25 mouse cellular contexts compared by ENCODE assay signal in the genomic region with DNA sequence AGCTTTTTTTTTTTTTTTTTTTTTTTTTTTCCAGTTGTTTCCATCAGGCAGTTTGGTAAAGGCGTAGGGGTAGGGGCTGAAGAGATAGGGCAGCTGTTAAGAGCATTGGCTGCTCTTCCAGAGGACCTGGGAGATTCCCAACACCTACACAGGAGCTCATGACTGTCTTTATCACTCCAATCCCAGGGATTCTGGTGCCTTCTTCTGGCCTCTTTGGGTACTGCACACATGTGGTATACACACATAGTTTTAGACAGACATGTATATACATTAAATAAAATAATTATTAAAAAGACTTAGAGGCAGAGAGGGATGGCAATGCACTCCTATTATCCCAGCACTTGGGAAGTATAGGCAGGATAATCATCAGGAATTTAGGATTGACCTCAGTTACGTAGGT. TPM values are rescaled to one million over a fixed set of nuclear protein-coding genes. Genes with fewer than 3 reads are reported as not detected.
DNase-seq lines count a peak whose midpoint lies in the region; ATAC-seq and TF ChIP-seq lines count a peak whose summit lies in the region.
"Had no signal": no experiment of that assay in that cellular context is flagged by ENCODE, and none has a peak within 500 bp of the region (broad histone marks: within the 10 kb centered on the region; RNA-seq: fewer than 3 reads in every experiment).

No protein-coding gene starts in this region.

- H3K27me3 ChIP-seq in hindbrain, postnatal 0 days (ENCODE audit: insufficient read depth, low read length): no peaks in the 10 kb centered on the region
- no peaks in the 10 kb centered on the region for H3K27me3 ChIP-seq in hindbrain, embryonic 14.5 days (ENCODE audit: control insufficient read depth, insufficient read depth, low read length)
- H3K27me3 ChIP-seq in lung, postnatal 0 days (replicated peaks; ENCODE audit: insufficient read depth, low read length): no peaks in the 10 kb centered on the region
- H3K27me3 ChIP-seq: embryonic facial prominence, embryonic 12.5 days; heart, embryonic 13.5 days; liver, embryonic 12.5 days; neural tube, embryonic 15.5 days had no signal

- no peak overlapping the region for H3K4me2 ChIP-seq in hindbrain, postnatal 0 days (ENCODE audit: low read depth, low read length)
- no peak overlapping the region for H3K4me2 ChIP-seq in hindbrain, embryonic 14.5 days (replicated peaks)
- no peak overlapping the region for H3K4me2 ChIP-seq in lung, postnatal 0 days (replicated peaks; ENCODE audit: low read depth, low read length)
- H3K4me2 ChIP-seq: embryonic facial prominence, embryonic 12.5 days; heart, embryonic 13.5 days; liver, embryonic 12.5 days; midbrain, embryonic 11.5 days; neural tube, embryonic 15.5 days had no signal

- H3K9ac ChIP-seq in hindbrain, postnatal 0 days (replicated peaks; ENCODE audit: low read length): no peak overlapping the region
- H3K9ac ChIP-seq in hindbrain, embryonic 14.5 days: no peak overlapping the region
- no peak overlapping the region for H3K9ac ChIP-seq in lung, postnatal 0 days (replicated peaks; ENCODE audit: low read depth)
- H3K9ac ChIP-seq: embryonic facial prominence, embryonic 12.5 days; heart, embryonic 13.5 days; liver, embryonic 12.5 days; neural tube, embryonic 15.5 days had no signal

- 94% methylated on average over 2 of the region's 2 CpGs for WGBS in hindbrain, postnatal 0 days
- WGBS in hindbrain, embryonic 14.5 days: 98% methylated on average over 2 of the region's 2 CpGs
- 98% methylated on average over 2 of the region's 2 CpGs for WGBS in lung, postnatal 0 days

- no peaks in the 10 kb centered on the region for H3K9me3 ChIP-seq in hindbrain, postnatal 0 days (ENCODE audit: low read length)
- H3K9me3 ChIP-seq in hindbrain, embryonic 14.5 days (ENCODE audit: control insufficient read depth, low read length): no peaks in the 10 kb centered on the region
- H3K9me3 ChIP-seq in lung, postnatal 0 days (ENCODE audit: low read length): no peaks in the 10 kb centered on the region
- H3K9me3 ChIP-seq: forebrain, embryonic 10.5 days; liver, embryonic 12.5 days; neural tube, embryonic 15.5 days had no signal

- no peaks in the 10 kb centered on the region; the same call in 1 of the 2 replicates for H3K4me1 ChIP-seq in hindbrain, postnatal 0 days (ENCODE audit: insufficient read depth, low read length)
- H3K4me1 ChIP-seq in hindbrain, embryonic 14.5 days (replicated peaks; ENCODE audit: control insufficient read depth, insufficient read depth, low read length): peaks cover 43% of the 10 kb centered on the region
- no peaks in the 10 kb centered on the region for H3K4me1 ChIP-seq in lung, postnatal 0 days (ENCODE audit: insufficient read depth, low read depth, low read length)
- H3K4me1 ChIP-seq: liver, embryonic 12.5 days had no signal

- H3K36me3 ChIP-seq in hindbrain, postnatal 0 days (ENCODE audit: insufficient read depth, low read length): peaks cover 10% of the 10 kb centered on the region; the same call in 1 of the 2 replicates
- H3K36me3 ChIP-seq in hindbrain, embryonic 14.5 days (replicated peaks; ENCODE audit: control insufficient read depth, insufficient read depth): peaks cover 48% of the 10 kb centered on the region
- peaks cover 12% of the 10 kb centered on the region; the same call in 1 of the 2 replicates for H3K36me3 ChIP-seq in lung, postnatal 0 days (ENCODE audit: insufficient read depth, low read length)

- ATAC-seq in hindbrain, postnatal 0 days: no peak
- no peak for ATAC-seq in hindbrain, embryonic 14.5 days (ENCODE audit: low FRiP score)
- ATAC-seq in lung, postnatal 0 days: no peak
- ATAC-seq: hindbrain, embryonic 16.5 days; liver, embryonic 12.5 days had no signal

- no peak for DNase-seq in hindbrain, postnatal 0 days (ENCODE audit: low spot score)
- DNase-seq in hindbrain, embryonic 14.5 days (ENCODE audit: low spot score): no peak
- DNase-seq in lung, postnatal 0 days (ENCODE audit: low spot score): no peak
- no peak for DNase-seq in lung, postnatal 10 days
- DNase-seq in ZHBTc4 (ENCODE audit: low read depth, low spot score): peak; percentile 64
- no peak for DNase-seq in gastrocnemius, adult 2 months
- DNase-seq in embryo, embryonic 9.5 days (ENCODE audit: extremely low spot score): no peak
- DNase-seq: adrenal gland, postnatal 14 days; B cell, adult 2 months; cerebellum, adult 11-12 months; cerebellum, postnatal 36 days; heart, postnatal 36 days; kidney, adult 8-10 months; lung, postnatal 14 days; thymus, postnatal 4 days had no signal

- peak; percentile 39 for TF ChIP-seq CTCF in hindbrain, postnatal 0 days (IDR thresholded peaks at IDR 0.05; ENCODE audit: low read depth)
- TF ChIP-seq CTCF in lung, postnatal 0 days (IDR thresholded peaks at IDR 0.05): peak; percentile 39
- no peak; the same call in 1 of the 2 replicates for TF ChIP-seq CTCF in gastrocnemius, adult 2 months (IDR thresholded peaks at IDR 0.05)

- intact Hi-C loops in gastrocnemius, adult 2 months (cut with DNase I): no loop called here

- no peak overlapping the region for H3K4me3 ChIP-seq in hindbrain, postnatal 0 days (ENCODE audit: low read length)
- H3K4me3 ChIP-seq in hindbrain, embryonic 14.5 days (replicated peaks; ENCODE audit: low read length): no peak overlapping the region
- H3K4me3 ChIP-seq in lung, postnatal 0 days (ENCODE audit: low read depth, low read length): no peak overlapping the region
- no peak overlapping the region for H3K4me3 ChIP-seq in gastrocnemius, adult 2 months
- H3K4me3 ChIP-seq: embryonic facial prominence, embryonic 12.5 days; forebrain, embryonic 10.5 days; heart, embryonic 13.5 days; liver, embryonic 12.5 days; myocyte; neural tube, embryonic 15.5 days had no signal

- no peak for TF ChIP-seq EP300 in lung, postnatal 0 days (IDR thresholded peaks at IDR 0.05)

- H3K27ac ChIP-seq in hindbrain, postnatal 0 days: no peak overlapping the region
- no peak overlapping the region for H3K27ac ChIP-seq in hindbrain, embryonic 14.5 days
- no peak overlapping the region for H3K27ac ChIP-seq in lung, postnatal 0 days (ENCODE audit: low read length)
- H3K27ac ChIP-seq in gastrocnemius, adult 2 months: no peak overlapping the region
- H3K27ac ChIP-seq: embryonic facial prominence, embryonic 12.5 days; forebrain, embryonic 10.5 days; heart, embryonic 13.5 days; liver, embryonic 12.5 days had no signal

RNA-seq across cellular contexts. Expression of a gene that starts 17.0 kb away (rescaled TPM):
- total RNA-seq in hindbrain, postnatal 0 days (2014; rRNA removed): 0.58 and 0.86 TPM in 2 replicates
- 0.30 and 0.37 TPM in 2 replicates for polyA plus RNA-seq in hindbrain, postnatal 0 days (2015; fragmentation: Nextera tagmentation; extraction: Ambion mirVana)
- 0.12 and 0.39 TPM in 2 replicates for polyA plus RNA-seq in hindbrain, embryonic 14.5 days (2014; fragmentation: Nextera tagmentation; extraction: Ambion mirVana)
- polyA plus RNA-seq in lung, postnatal 0 days (2015; fragmentation: Nextera tagmentation; extraction: Ambion mirVana): 0.67 and 2.2 TPM in 2 replicates
- total RNA-seq in gastrocnemius, adult 2 months (2021): not detected
- total RNA-seq: adrenal gland, postnatal 14 days; heart, postnatal 36 days had no signal

RNA-seq across cellular contexts. Expression of a gene that starts 20.9 kb away (rescaled TPM):
- total RNA-seq in hindbrain, postnatal 0 days (2014; rRNA removed): 149 and 155 TPM in 2 replicates
- 181 TPM in 2 replicates for polyA plus RNA-seq in hindbrain, postnatal 0 days (2015; fragmentation: Nextera tagmentation; extraction: Ambion mirVana)
- 214 and 220 TPM in 2 replicates for polyA plus RNA-seq in hindbrain, embryonic 14.5 days (2014; fragmentation: Nextera tagmentation; extraction: Ambion mirVana)
- 162 and 163 TPM in 2 replicates for polyA plus RNA-seq in lung, postnatal 0 days (2015; fragmentation: Nextera tagmentation; extraction: Ambion mirVana)
- total RNA-seq in gastrocnemius, adult 2 months (2021): 10 to 100 TPM; 38.5 to 41.4 TPM

RNA-seq across cellular contexts. Expression of a gene that starts 35.2 kb away (rescaled TPM):
- total RNA-seq in hindbrain, postnatal 0 days (2014; rRNA removed): 0.63 TPM in 1 of 2 replicates, not detected in the other
- 0.20 and 0.33 TPM in 2 replicates for polyA plus RNA-seq in hindbrain, postnatal 0 days (2015; fragmentation: Nextera tagmentation; extraction: Ambion mirVana)
- polyA plus RNA-seq in hindbrain, embryonic 14.5 days (2014; fragmentation: Nextera tagmentation; extraction: Ambion mirVana): 0.90 and 1.1 TPM in 2 replicates
- 10.5 and 11.2 TPM in 2 replicates for polyA plus RNA-seq in lung, postnatal 0 days (2015; fragmentation: Nextera tagmentation; extraction: Ambion mirVana)
- total RNA-seq in gastrocnemius, adult 2 months (2021): not detected
- total RNA-seq: layer of hippocampus, postnatal 25 days; left cerebral cortex, postnatal 25 days had no signal

RNA-seq across cellular contexts. Expression of a gene that starts 46.5 kb away (rescaled TPM):
- total RNA-seq in hindbrain, postnatal 0 days (2014; rRNA removed): 20.6 and 25.8 TPM in 2 replicates
- polyA plus RNA-seq in hindbrain, postnatal 0 days (2015; fragmentation: Nextera tagmentation; extraction: Ambion mirVana): 19.8 and 23.1 TPM in 2 replicates
- polyA plus RNA-seq in hindbrain, embryonic 14.5 days (2014; fragmentation: Nextera tagmentation; extraction: Ambion mirVana): 25.7 and 25.9 TPM in 2 replicates
- polyA plus RNA-seq in lung, postnatal 0 days (2015; fragmentation: Nextera tagmentation; extraction: Ambion mirVana): 5.0 and 6.5 TPM in 2 replicates
- 10 to 100 TPM in 1 of 2 experiments, 1 to 10 TPM in 1; 8.0 to 13.0 TPM for total RNA-seq in gastrocnemius, adult 2 months (2021)

RNA-seq across cellular contexts. Expression of a gene that starts 53.1 kb away (rescaled TPM):
- total RNA-seq in hindbrain, postnatal 0 days (2014; rRNA removed): 117 and 148 TPM in 2 replicates
- 596 and 630 TPM in 2 replicates for polyA plus RNA-seq in hindbrain, postnatal 0 days (2015; fragmentation: Nextera tagmentation; extraction: Ambion mirVana)
- 526 and 623 TPM in 2 replicates for polyA plus RNA-seq in hindbrain, embryonic 14.5 days (2014; fragmentation: Nextera tagmentation; extraction: Ambion mirVana)
- 200 and 211 TPM in 2 replicates for polyA plus RNA-seq in lung, postnatal 0 days (2015; fragmentation: Nextera tagmentation; extraction: Ambion mirVana)
- total RNA-seq in gastrocnemius, adult 2 months (2021): 10 to 100 TPM; 93.9 to 98.7 TPM
